Mouse (Mus musculus) embryonic facial prominence, embryonic 14.5 days (tissue): ENCODE data around the gene Hsd17b1. TPM values are rescaled to one million over a fixed set of nuclear protein-coding genes. Genes with fewer than 3 reads are reported as not detected.

Source experiments
- ATAC-seq: fragments of 200-750 bp; cut with Nextera tagmentation; 2 replicates; pipeline ENCODE4 v1.8.0; 2017; ENCODE audit warnings: low read depth, moderate number of reproducible peaks, moderate TSS enrichment
- DNase-seq: peaks from one replicate; pipeline ENCODE4 v3.0.0-alpha.2; 2015; ENCODE audit warnings: low spot score
- H3K27ac ChIP-seq: fragments of 300-500 bp; sonication (generic); replicated peaks from 2 replicates; pipeline ENCODE4 v1.5.1; 2014; ENCODE audit warnings: low read depth, mild to moderate bottlenecking, low read length, moderate library complexity
- H3K27me3 ChIP-seq: fragments of 300-500 bp; sonication (generic); replicated peaks from 2 replicates; pipeline ENCODE4 v1.6.1; 2014; ENCODE audit warnings: low read length; ENCODE audit not compliant: control insufficient read depth, insufficient read depth
- H3K36me3 ChIP-seq: fragments of 300-500 bp; sonication (generic); 2 replicates; pipeline ENCODE4 v1.6.1; 2014; ENCODE audit warnings: low read length, mixed read lengths; ENCODE audit not compliant: control insufficient read depth, insufficient read depth
- H3K4me1 ChIP-seq: fragments of 300-500 bp; sonication (generic); 2 replicates; pipeline ENCODE4 v1.6.1; 2014; ENCODE audit warnings: antibody characterized with exemption, low read length; ENCODE audit not compliant: control insufficient read depth, insufficient read depth
- H3K4me2 ChIP-seq: fragments of 300-500 bp; sonication (generic); 2 replicates; pipeline ENCODE4 v1.6.1; 2014; ENCODE audit warnings: low read depth, mild to moderate bottlenecking, low read length, moderate library complexity, mixed read lengths
- H3K4me3 ChIP-seq: fragments of 300-500 bp; sonication (generic); 2 replicates; pipeline ENCODE4 v1.5.1; 2014; ENCODE audit warnings: low read depth, mild to moderate bottlenecking, low read length
- H3K9ac ChIP-seq: fragments of 300-500 bp; sonication (generic); 2 replicates; pipeline ENCODE4 v1.6.1; 2014; ENCODE audit warnings: low read depth, mild to moderate bottlenecking, low read length, moderate library complexity, mixed read lengths
- H3K9me3 ChIP-seq: fragments of 300-500 bp; sonication (generic); 2 replicates; pipeline ENCODE4 v1.6.1; 2016; ENCODE audit warnings: low read length; ENCODE audit not compliant: control insufficient read depth
- WGBS: fragments of 180-500 bp; shearing (Covaris S2); extraction: QIAGEN DNeasy Blood & Tissue Kit; methylation state at CpG from one replicate; pipeline ENCODE4 v1.1.7; 2014; 5-methylcytosine and 5-hydroxymethylcytosine counted together
- polyA plus RNA-seq: library from polyadenylated mRNA; unstranded; fragments of >200 nt; fragmentation: Nextera tagmentation; extraction: Ambion mirVana; gene quantifications from 2 replicates; pipeline ENCODE4 v1.2.1, GENCODE M21; 2014

The Hsd17b1 gene
- polyA plus RNA-seq, 1 experiment from 2014 or later: not detected

DNA sequence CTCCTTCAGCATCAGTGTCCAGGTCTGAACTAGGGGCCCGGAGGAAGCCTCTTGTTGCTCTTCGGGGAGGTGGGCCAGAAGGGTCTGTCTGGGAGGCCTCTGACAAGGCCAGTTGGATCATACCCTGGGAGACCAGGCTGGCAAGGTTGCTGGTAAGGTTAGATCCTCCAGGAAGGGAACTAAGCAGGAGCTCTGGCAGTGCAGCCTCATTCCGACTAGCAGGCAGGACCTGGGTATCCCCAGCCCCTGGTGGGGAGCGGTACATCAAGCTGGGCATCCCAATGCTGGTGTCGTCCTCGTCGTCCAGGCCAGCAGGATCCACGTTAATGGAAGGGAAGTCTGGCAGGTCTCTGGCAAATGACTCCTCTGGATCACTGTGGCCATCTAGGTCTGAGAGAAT, 20.0 kb downstream of the Hsd17b1 start:
- ATAC-seq (no peak), DNase-seq (no peak)
- H3K27me3 ChIP-seq: no peaks in the 10 kb centered on the region
- H3K27ac ChIP-seq: no peak overlapping the region
- 88% methylated on average over 8 of the region's 8 CpGs for WGBS
- no peak overlapping the region for H3K4me3 ChIP-seq
- peaks cover 72% of the 10 kb centered on the region for H3K36me3 ChIP-seq
- no peaks in the 10 kb centered on the region for H3K9me3 ChIP-seq
- no peaks in the 10 kb centered on the region for H3K4me1 ChIP-seq
- no peak overlapping the region for H3K4me2 ChIP-seq
- no peak overlapping the region for H3K9ac ChIP-seq

GRCm38 (mm10) chr11:101103011-101103410, 24.8 kb downstream of the Hsd17b1 start:
- no peak overlapping the region for H3K9ac ChIP-seq
- H3K27me3 ChIP-seq: no peaks in the 10 kb centered on the region
- no peak overlapping the region for H3K4me3 ChIP-seq
- H3K4me1 ChIP-seq: no peaks in the 10 kb centered on the region
- no peak overlapping the region for H3K4me2 ChIP-seq
- 73% methylated on average over 5 of the region's 5 CpGs for WGBS
- peak; percentile 81 for DNase-seq
- H3K36me3 ChIP-seq: peaks cover 83% of the 10 kb centered on the region
- no peaks in the 10 kb centered on the region for H3K9me3 ChIP-seq
- ATAC-seq: peak; percentile 60; the same call in 1 of the 2 replicates
- H3K27ac ChIP-seq: peak overlapping the region; percentile 63; the same call in 1 of the 2 replicates

DNA sequence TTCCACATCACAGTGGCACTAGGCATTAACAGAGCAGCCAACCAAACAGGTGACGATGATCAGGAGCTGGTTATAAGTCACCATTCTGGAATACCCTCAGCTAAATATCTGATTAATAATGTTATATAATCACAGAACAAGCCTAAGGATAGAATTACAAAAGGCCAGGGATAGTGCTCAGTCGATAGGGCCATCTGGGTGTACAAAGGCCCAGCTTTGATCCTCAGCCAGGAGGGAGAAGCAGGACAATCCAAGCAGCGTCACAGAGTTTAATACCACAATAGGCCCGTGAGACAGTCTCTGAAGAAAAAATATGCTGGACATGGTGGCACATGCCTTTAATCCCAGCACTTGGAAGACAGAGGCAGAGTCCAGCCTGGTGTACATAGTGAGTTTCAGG, 31.1 kb downstream of the Hsd17b1 start:
- Histone ChIP-seq H3K27me3 (no peaks in the 10 kb centered on the region), H3K4me1 (no peaks in the 10 kb centered on the region), H3K27ac (no peak overlapping the region), H3K4me2 (no peak overlapping the region), H3K36me3 (peaks cover 24% of the 10 kb centered on the region; the same call in 1 of the 2 replicates), H3K9ac (no peak overlapping the region), H3K4me3 (no peak overlapping the region), H3K9me3 (no peaks in the 10 kb centered on the region)
- 75% methylated on average over 4 of the region's 4 CpGs for WGBS
- DNase-seq (no peak), ATAC-seq (no peak)

- ATAC-seq: no peak
- H3K27me3 ChIP-seq: no peaks in the 10 kb centered on the region
Observed at GRCm38 (mm10) chr11:101110708-101111107, 32.5 kb downstream of the Hsd17b1 start.

DNA sequence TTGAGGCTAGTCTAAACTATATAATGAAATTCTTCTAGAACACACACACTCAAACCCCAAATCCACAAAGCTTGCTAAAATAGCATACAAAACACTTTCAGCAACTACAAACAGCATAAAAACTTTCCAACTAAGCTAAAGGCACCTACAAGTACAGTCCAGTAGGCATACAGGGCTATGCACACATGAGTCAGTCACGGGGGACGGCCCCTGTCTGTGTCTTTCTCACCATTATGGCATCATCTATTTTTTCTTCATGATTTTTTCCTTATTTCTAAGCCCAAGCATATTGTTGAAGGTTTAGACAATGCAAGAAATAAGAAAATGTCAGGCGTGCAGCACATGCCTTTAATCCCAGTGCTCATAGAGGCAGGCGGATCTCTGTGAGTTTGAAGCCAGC, 33.0 kb downstream of the Hsd17b1 start:
- H3K4me2 ChIP-seq: no peak overlapping the region
- no peak overlapping the region for H3K9ac ChIP-seq
- H3K27me3 ChIP-seq: no peaks in the 10 kb centered on the region
- WGBS: 87% methylated on average over 4 of the region's 4 CpGs
- ATAC-seq (no peak), DNase-seq (no peak)
- H3K36me3 ChIP-seq: peaks cover 9% of the 10 kb centered on the region; the same call in 1 of the 2 replicates
- H3K27ac ChIP-seq: no peak overlapping the region
- no peak overlapping the region for H3K4me3 ChIP-seq
- no peaks in the 10 kb centered on the region for H3K9me3 ChIP-seq
- H3K4me1 ChIP-seq: no peaks in the 10 kb centered on the region

More at GRCm38 (mm10) chr11:101110708-101111107, 32.5 kb downstream of the Hsd17b1 start:
- H3K4me3 ChIP-seq: no peak overlapping the region
- peaks cover 13% of the 10 kb centered on the region; the same call in 1 of the 2 replicates for H3K36me3 ChIP-seq
- no peaks in the 10 kb centered on the region for H3K4me1 ChIP-seq
- no peak overlapping the region for H3K9ac ChIP-seq
- no peak overlapping the region for H3K4me2 ChIP-seq
- H3K27ac ChIP-seq: no peak overlapping the region
- no peaks in the 10 kb centered on the region for H3K9me3 ChIP-seq
- no peak for DNase-seq
- WGBS: 61% methylated on average over 5 of the region's 5 CpGs

- Histone ChIP-seq H3K36me3 (peaks cover 16% of the 10 kb centered on the region; the same call in 1 of the 2 replicates), H3K4me3 (no peak overlapping the region), H3K4me1 (no peaks in the 10 kb centered on the region), H3K9ac (no peak overlapping the region), H3K27ac (no peak overlapping the region), H3K27me3 (no peaks in the 10 kb centered on the region), H3K4me2 (no peak overlapping the region), H3K9me3 (no peaks in the 10 kb centered on the region)
- DNase-seq (no peak), ATAC-seq (no peak)
- 90% methylated on average over 3 of the region's 3 CpGs for WGBS
Observed at GRCm38 (mm10) chr11:101112186-101112585, 34.0 kb downstream of the Hsd17b1 start.

DNA sequence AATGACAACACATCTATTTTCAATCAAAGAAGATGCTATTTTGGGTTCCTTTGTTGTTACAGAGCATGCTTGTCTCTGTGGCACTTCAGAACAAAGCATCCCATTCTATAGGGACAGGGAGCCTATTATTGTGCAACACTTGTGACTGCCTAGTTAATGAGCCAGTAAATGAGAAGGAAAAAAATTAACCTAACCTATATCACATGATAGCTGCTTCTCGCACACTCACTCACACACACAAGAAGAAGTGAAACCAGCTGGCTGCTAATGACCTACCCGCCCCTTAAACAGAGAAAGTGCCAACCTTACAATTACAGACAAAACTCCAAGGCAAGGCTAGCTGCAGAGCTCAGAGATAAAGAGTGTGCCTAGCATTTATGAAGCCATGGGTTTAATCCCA, 37.4 kb downstream of the Hsd17b1 start:
- H3K9me3 ChIP-seq: no peaks in the 10 kb centered on the region
- DNase-seq (peak; percentile 32), ATAC-seq (no peak)
- H3K4me2 ChIP-seq: no peak overlapping the region
- H3K36me3 ChIP-seq: peaks cover 7% of the 10 kb centered on the region; the same call in 1 of the 2 replicates
- peaks cover 12% of the 10 kb centered on the region for H3K4me1 ChIP-seq
- H3K27ac ChIP-seq: 0 out of 2 replicates have a peak overlapping the region, but pooled peaks have one; percentile 18
- no peak overlapping the region for H3K4me3 ChIP-seq
- no peak overlapping the region for H3K9ac ChIP-seq
- WGBS: 75% methylated on average over 2 of the region's 2 CpGs
- H3K27me3 ChIP-seq: no peaks in the 10 kb centered on the region

DNA sequence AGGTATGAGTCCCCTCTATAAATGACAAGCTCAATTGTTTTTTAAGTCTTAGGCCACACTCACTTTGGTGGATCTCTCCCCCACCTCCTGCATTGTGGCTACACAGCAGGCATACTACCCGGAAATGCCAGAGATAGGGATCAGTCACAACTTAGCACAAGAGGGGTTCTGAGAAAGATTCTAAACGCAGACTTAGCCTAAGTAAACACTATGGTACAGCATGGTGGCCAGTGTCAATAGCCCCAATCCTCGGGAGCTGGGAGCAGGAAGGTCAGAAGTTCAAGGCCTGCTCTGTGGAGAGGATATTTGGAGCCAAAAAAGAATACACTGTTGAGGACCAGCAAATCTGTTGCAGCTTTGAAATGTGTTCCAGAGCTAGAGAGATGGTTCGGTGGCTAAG, 39.9 kb downstream of the Hsd17b1 start:
- no peak for ATAC-seq
- WGBS: 39% methylated on average over 4 of the region's 4 CpGs
- DNase-seq: no peak

DNA sequence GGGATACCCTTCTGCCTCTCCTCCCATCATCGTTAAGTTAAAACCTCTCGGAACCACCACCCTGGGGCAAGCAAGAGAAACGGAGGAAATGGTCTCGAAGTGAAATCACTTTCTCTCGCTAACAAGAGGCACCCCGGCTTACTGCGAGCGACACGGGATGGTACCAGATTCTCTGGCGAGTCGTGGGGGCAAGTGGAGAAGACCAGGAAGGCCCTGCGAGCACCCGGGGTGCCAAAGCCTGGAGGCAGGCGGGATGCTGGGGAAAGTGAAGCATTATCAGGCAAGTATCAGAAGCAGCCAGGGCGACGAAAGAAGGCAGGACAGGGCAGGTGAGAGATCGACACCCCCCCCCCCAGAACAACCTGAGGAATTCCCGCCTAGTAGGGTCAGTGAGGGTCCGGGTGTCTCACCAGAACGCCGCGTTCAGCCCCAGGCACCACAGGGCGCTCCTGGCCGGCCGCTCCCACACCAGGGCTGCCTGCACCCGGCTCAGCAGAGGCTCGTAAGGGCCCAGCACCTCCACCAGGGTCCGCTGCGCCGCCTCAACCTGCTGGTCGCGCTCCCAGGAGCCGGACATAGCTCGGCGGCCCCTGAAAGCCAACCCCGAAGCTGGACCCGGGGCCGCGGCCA, 41.0 kb downstream of the Hsd17b1 start:
- Histone ChIP-seq H3K9me3 (no peaks in the 10 kb centered on the region), H3K9ac (peak overlapping the region; percentile 86)

More for the DNA sequence above, 39.9 kb downstream of the Hsd17b1 start:
- Histone ChIP-seq H3K36me3 (peaks cover 18% of the 10 kb centered on the region; the same call in 1 of the 2 replicates), H3K4me3 (peak overlapping the region; percentile 91), H3K27me3 (no peaks in the 10 kb centered on the region), H3K4me1 (peaks cover 18% of the 10 kb centered on the region), H3K9ac (peak overlapping the region; percentile 86), H3K27ac (no peak overlapping the region), H3K4me2 (peak overlapping the region; percentile 91), H3K9me3 (no peaks in the 10 kb centered on the region)

More for the DNA sequence above, 41.0 kb downstream of the Hsd17b1 start:
- Histone ChIP-seq H3K4me3 (peak overlapping the region; percentile 91), H3K36me3 (peaks cover 29% of the 10 kb centered on the region; the same call in 1 of the 2 replicates), H3K4me1 (peaks cover 18% of the 10 kb centered on the region), H3K4me2 (peak overlapping the region; percentile 91), H3K27me3 (no peaks in the 10 kb centered on the region), H3K27ac (peak overlapping the region; percentile 79)
- WGBS: 1% methylated on average over 36 of the region's 39 CpGs
- DNase-seq (no peak), ATAC-seq (peak; percentile 70)
